Mouse (Mus musculus): ENCODE measurements around the gene Ric8a.
A peak's percentile ranks its signal among the peaks of the same experiment; 100 is the strongest.

Gene Ric8a

GRCm38 (mm10) chr7:140894611-140895010, 37.9 kb downstream of the Ric8a start:
- peak; percentile 58 for DNase-seq

DNA sequence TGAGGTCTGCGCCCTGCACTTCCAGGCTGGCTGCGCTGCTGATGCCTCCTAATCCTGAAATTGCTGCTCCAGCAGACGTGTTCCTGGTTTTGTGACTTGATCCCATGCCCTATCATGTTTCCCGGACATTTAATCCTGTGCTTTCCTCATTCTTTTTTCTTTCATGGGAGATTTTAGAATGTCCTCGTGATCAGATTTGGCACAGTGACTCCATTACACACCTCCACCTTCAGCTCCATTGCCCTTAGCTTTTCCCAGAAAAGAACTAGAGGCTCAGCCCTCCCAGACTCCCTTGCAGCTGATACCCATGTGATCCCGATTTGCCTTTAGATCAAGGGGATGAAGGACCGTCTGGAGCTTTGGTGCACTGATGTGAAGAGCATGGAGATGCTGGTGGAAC, 41.1 kb downstream of the Ric8a start:
- DNase-seq, result no peak

DNA sequence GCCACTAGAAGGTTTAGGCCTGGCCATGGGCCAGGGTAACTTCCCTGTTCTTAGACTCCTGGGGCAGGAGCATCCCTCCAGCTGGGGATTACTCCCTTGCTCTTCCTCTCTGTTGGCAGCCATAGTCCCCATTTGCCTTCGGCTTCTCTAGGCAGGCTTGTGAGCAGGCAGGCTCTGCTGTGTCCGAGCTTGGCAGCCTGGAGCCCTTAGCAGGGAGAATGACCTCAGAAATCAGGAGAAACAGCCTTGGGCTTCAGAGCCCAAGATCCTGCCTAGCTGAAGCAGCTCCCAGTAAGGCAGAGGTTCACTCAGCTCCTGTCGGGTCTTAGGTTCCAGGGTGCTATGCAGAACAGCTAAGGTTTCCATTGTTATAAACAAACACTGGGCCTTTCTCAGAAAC, 42.4 kb downstream of the Ric8a start:
- DNase-seq, result no peak

DNA sequence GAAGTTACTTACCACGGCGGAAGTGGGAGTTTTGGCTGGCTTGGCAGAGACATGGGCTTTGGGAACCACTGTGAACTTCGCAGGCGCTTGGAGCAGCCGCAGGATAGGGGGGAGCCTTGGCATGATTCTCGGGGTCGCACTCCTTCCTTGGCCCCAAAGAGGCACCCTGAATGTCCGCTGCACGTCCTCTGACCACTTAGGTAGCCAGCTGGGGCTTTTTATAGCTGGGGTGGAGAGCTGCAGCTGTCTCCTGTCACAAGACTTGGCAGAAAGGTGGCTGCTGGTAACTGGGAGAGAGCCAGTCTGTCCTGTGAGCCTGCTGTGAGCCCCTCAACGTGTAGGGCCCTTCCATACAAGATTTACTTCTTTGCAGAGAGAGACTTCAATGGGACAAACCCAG, 43.5 kb downstream of the Ric8a start, which contains the start of gene Cox8b:
Gene Cox8b, minus strand, starts transcription at position 227 of the 400 bp plus-strand sequence.
- DNase-seq, result no peak

GRCm38 (mm10) chr7:140902036-140902875, 45.5 kb downstream of the Ric8a start:
- DNase-seq, result no peak

DNA sequence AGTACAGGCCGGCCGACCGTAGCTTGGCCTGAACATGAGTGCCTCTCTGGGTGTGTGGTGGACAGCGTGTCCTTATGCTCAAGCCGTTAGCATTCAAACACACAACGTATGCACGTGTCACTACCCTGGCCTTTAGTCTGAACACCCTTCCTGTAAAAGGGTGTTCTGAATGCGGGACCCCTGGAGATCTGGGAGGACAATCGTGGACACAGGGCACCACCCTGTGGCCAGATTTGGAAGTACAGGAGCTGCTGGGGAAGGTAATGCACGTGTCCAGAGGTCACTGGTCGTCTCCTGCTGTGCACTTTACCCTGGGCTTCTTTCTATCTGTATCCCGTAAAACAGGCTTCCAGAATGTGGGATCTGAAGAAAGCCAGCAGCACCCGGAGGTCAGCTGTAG, 46.5 kb downstream of the Ric8a start:
- peak; percentile 90 for DNase-seq

- peak; percentile 88 for DNase-seq
Observed at GRCm38 (mm10) chr7:140905642-140906081, 48.9 kb downstream of the Ric8a start.

DNA sequence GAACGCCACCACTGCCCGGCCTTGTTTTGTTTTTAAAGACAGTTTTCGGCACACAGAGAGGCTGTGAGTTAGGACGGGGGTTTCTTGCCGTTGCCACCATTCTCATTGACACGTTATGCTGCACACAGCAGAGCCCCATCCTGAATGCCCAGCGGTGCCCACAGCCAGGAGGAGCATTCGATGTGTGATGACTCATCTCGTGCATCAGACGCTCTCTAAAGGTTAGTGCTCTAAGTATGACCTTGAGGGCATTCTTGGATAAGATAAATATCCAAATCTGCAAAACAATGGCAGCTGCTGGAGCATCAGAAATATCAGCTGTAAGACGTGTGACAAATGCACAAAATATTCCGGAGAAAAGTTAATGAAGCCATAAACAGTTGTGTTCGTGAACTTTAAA, 50.4 kb downstream of the Ric8a start:
- no peak for DNase-seq

DNA sequence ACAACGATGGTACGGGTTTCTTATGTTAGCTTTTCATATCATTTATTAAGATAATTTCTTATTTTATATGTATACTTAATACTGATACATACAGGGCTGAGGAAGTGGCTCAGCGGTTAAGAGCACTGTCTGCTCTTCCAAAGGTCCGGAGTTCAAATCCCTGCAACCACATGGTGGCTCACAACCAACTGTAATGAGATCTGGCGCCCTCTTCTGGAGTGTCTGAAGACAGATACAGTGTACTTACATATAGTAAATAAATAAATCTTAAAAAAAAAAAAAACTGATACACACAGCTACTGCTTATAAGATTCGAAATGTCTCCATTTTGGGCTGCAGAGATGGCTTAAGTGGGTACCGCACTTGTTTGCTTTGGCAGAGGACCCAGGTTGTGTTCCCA, 50.9 kb downstream of the Ric8a start:
- DNase-seq, result no peak

- DNase-seq, result no peak
Observed at GRCm38 (mm10) chr7:140908181-140908580, 51.4 kb downstream of the Ric8a start.

DNA sequence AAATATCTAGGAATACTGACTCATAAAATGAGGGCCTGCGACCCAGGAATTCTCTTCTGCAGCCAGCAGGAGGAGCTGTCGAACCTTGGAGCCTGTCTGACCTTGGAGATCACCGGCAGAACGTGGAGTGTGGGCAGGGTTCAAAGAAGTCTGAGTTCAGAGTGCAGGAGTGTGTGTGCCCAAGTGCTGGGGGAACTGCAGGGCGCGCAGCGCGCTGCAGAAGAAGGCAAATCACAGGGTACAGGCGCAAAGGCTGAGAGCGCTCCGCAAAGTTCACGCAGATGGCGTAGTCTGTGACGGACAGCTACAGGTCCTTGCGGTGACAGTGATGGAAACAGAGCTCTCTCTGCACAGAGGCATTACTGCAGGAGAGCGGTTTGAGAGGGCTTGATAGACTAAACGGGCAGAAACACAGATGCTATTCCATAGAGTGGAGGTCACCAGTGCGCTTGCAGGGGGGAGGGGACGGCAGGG, 51.9 kb downstream of the Ric8a start:
- DNase-seq, result peak; percentile 93

DNA sequence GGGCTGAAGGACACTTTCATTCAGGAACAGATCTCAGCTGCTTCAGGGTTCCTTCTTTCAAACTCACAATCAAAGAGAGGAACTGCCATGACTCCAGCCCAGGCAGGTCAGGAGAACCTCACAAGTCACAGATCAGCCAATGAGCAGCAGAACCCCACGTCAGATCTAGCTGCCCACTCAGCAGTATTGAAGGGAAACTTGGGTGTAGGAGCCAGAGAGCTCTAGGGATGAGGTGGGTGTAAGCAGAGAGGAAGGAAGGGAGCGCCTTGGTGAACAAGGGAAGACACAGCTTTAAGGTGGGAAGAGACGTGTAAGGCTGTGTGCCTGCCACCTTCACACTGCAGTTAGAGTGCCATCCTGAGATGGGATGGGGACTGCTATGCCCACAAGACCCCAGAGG, 55.5 kb downstream of the Ric8a start:
- no peak for DNase-seq

- peak; percentile 81 for DNase-seq
Observed at GRCm38 (mm10) chr7:140912846-140913482, 56.2 kb downstream of the Ric8a start.

All from kidney, adult 9 months (tissue).